Mouse (Mus musculus) ES-E14 (cell line): ENCODE data around the gene Hook2. TPM values are rescaled to one million over a fixed set of nuclear protein-coding genes. Genes with fewer than 3 reads are reported as not detected.

Experiments
- DNase-seq: peaks from one replicate; pipeline ENCODE4 v3.0.0-alpha.2; 2013; ENCODE audit warnings: low read depth, low spot score
- H3K27ac ChIP-seq: 2 replicates; pipeline ENCODE4 v1.5.1; 2012; ENCODE audit warnings: low read depth, mild to moderate bottlenecking, low read length, moderate library complexity, mixed read lengths; ENCODE audit not compliant: poor library complexity, insufficient read depth, severe bottlenecking
- H3K36me3 ChIP-seq: 2 replicates; pipeline ENCODE4 v1.6.1; 2012; ENCODE audit warnings: mild to moderate bottlenecking, low read length, moderate library complexity, mixed read lengths; ENCODE audit not compliant: control insufficient read depth, poor library complexity, insufficient read depth, severe bottlenecking
- H3K4me1 ChIP-seq, 2 experiments: fragments of 150-350 bp in 1 of 2; sonication (generic) in 1 of 2; 2 replicates each; pipeline ENCODE4 v1.6.1; 2012; ENCODE audit warnings: low read length in 2 of 2, mild to moderate bottlenecking in 1 of 2, mixed read lengths in 1 of 2; ENCODE audit not compliant: control insufficient read depth in 2 of 2, insufficient read depth in 2 of 2, poor library complexity in 1 of 2
- H3K4me3 ChIP-seq, 2 experiments: fragments of 150-350 bp in 1 of 2; sonication (generic) in 1 of 2; 2 replicates each; pipeline ENCODE4 v1.5.1; 2012; ENCODE audit warnings: low read length in 2 of 2, low read depth in 1 of 2, mild to moderate bottlenecking in 1 of 2, mixed read lengths in 1 of 2; ENCODE audit not compliant: insufficient read depth in 1 of 2, poor library complexity in 1 of 2, severe bottlenecking in 1 of 2
- H3K9ac ChIP-seq: 2 replicates; pipeline ENCODE4 v1.6.1; 2012; ENCODE audit warnings: low read depth, mild to moderate bottlenecking, low read length, mixed read lengths; ENCODE audit not compliant: poor library complexity, insufficient read depth, severe bottlenecking
- H3K9me3 ChIP-seq: fragments of 150-350 bp; sonication (generic); 2 replicates; pipeline ENCODE4 v1.6.1; 2012; ENCODE audit warnings: low read depth, mild to moderate bottlenecking, low read length; ENCODE audit not compliant: control insufficient read depth, insufficient read depth
- CHD2 ChIP-seq: IDR thresholded peaks from 2 replicates; pipeline ENCODE4 v1.6.1; 2014; ENCODE audit warnings: mild to moderate bottlenecking, low read depth, low read length, inconsistent platforms
- HCFC1 ChIP-seq: IDR thresholded peaks from 2 replicates; pipeline ENCODE4 v1.6.1; 2012; ENCODE audit warnings: low read length, inconsistent platforms, borderline replicate concordance; ENCODE audit not compliant: insufficient read depth
- MAFK ChIP-seq: IDR thresholded peaks from 2 replicates; pipeline ENCODE4 v1.6.1; 2014; ENCODE audit warnings: mild to moderate bottlenecking, low read depth, low read length, inconsistent platforms; ENCODE audit not compliant: insufficient read depth
- ZC3H11A ChIP-seq: IDR thresholded peaks from 2 replicates; pipeline ENCODE4 v1.6.1; 2012; ENCODE audit warnings: low read depth, mild to moderate bottlenecking, inconsistent platforms, low read length, borderline replicate concordance
- ZNF384 ChIP-seq: IDR thresholded peaks from 2 replicates; pipeline ENCODE4 v1.6.1; 2012; ENCODE audit warnings: low read depth, low read length, inconsistent platforms
- in situ Hi-C, 2 experiments: fragments of 600-800 bp; cut with MboI; formaldehyde crosslinking; loops; one replicate each; pipeline ENCODE4 v1.15.1; 2025; ENCODE audit warnings: low sequenced_read_pairs in 2 of 2, inconsistent platforms in 1 of 2; ENCODE audit not compliant: unreplicated experiment in 2 of 2
- total RNA-seq: library from RNA; depleted of rRNA; stranded (reverse); fragments of 300-350 nt; gene quantifications from 2 replicates; pipeline ENCODE4 v1.2.3, GENCODE M21; 2012

The Hook2 gene
- total RNA-seq, 1 experiment: 28.6 TPM

- no peak overlapping the region for H3K4me3 ChIP-seq
- H3K27ac ChIP-seq: no peak overlapping the region
- DNase-seq: no peak
- no peak for TF ChIP-seq HCFC1
- no peak for TF ChIP-seq ZNF384
- TF ChIP-seq MAFK: no peak
- TF ChIP-seq CHD2: no peak
- no peak for TF ChIP-seq ZC3H11A
- peaks cover 2 to 11% of the 10 kb centered on the region in 2 experiments; a peak in 2 of 4 replicates for H3K4me1 ChIP-seq
- in situ Hi-C loops: no loop called here
- H3K9me3 ChIP-seq: no peaks in the 10 kb centered on the region
- H3K9ac ChIP-seq: no peak overlapping the region
- H3K36me3 ChIP-seq: peaks cover 35% of the 10 kb centered on the region
These were observed 26.8 kb downstream of the Hook2 start for GRCm38 (mm10) chr8:85017209-85017608.

- TF ChIP-seq ZC3H11A (no peak), CHD2 (no peak), MAFK (no peak), HCFC1 (no peak), ZNF384 (no peak)
- Histone ChIP-seq H3K4me3 (no peak overlapping the region; a peak in 1 of 4 replicates), H3K36me3 (peaks cover 49% of the 10 kb centered on the region), H3K4me1 (peaks cover 4 to 8% of the 10 kb centered on the region in 2 experiments; a peak in 2 of 4 replicates), H3K9ac (peak overlapping the region; percentile 56; the same call in 1 of the 2 replicates), H3K9me3 (no peaks in the 10 kb centered on the region), H3K27ac (peak overlapping the region; percentile 58)
- no peak for DNase-seq
- in situ Hi-C loops: no loop called here
These were observed 31.2 kb downstream of the Hook2 start for GRCm38 (mm10) chr8:85021514-85022055.

GRCm38 (mm10) chr8:85023846-85024245, 33.4 kb downstream of the Hook2 start:
- Histone ChIP-seq H3K27ac (no peak overlapping the region), H3K9me3 (no peaks in the 10 kb centered on the region), H3K36me3 (peaks cover 37% of the 10 kb centered on the region), H3K4me1 (peaks cover 3 to 11% of the 10 kb centered on the region in 2 experiments; a peak in 3 of 4 replicates), H3K9ac (no peak overlapping the region; the same call in 1 of the 2 replicates), H3K4me3 (peak overlapping the region; percentile 71 to 85; a peak in 1 of 4 replicates)
- no peak for DNase-seq
- TF ChIP-seq ZNF384 (no peak), MAFK (no peak), HCFC1 (no peak), ZC3H11A (no peak), CHD2 (no peak)
- in situ Hi-C loops: no loop called here

- H3K9me3 ChIP-seq: no peaks in the 10 kb centered on the region
- peaks cover 39% of the 10 kb centered on the region for H3K36me3 ChIP-seq
- TF ChIP-seq HCFC1 (peak; percentile 57; the same call in 1 of the 2 replicates), MAFK (no peak)
- in situ Hi-C loops: no loop called here
- DNase-seq: peak; percentile 83
- peak within 1 kb of the TSS; percentile 95 for H3K9ac ChIP-seq
- peak within 1 kb of the TSS; percentile 57 for H3K27ac ChIP-seq
- H3K4me3 ChIP-seq: peak within 1 kb of the TSS; percentile 85 to 97
- peaks cover 3 to 12% of the 10 kb centered on the region in 2 experiments for H3K4me1 ChIP-seq
These were observed 34.9 kb downstream of the Hook2 start, which contains the start of gene Asna1 for GRCm38 (mm10) chr8:85025098-85025932. Asna1 (minus strand) TSS chr8:85025281.
